Mouse (Mus musculus): Measurements from ENCODE around the gene Mylk3. TPM values are rescaled to one million over a fixed set of nuclear protein-coding genes. Genes with fewer than 3 reads are reported as not detected.

Gene Mylk3
- total RNA-seq, 4 experiments from 2014 or later = 3.0 to 4.5 (median 3.5) TPM

DNA sequence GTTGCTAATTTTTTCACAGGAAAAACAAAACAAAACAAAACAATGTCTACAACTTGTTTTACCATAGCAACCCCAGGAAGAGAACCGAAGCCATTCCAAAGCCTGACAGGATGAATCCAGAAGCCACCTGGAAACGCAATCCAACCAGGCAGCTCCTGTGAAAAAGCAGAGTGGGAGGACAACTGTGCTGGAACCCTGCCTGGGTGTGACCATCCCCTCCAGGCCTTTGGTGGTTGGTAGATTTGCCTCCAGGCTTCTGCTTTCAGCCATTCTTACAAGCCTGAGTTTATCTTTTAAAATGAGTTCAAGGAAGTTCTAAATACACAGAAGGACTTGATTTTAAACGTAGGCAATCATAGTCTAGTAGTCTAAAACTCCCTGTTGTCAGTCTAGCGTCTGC is 4.2 kb downstream of the Mylk3 start:
- peak in 1 of 2 experiments; percentile 27 for DNase-seq (ENCODE audit: low spot score in 2 of 2)

DNA sequence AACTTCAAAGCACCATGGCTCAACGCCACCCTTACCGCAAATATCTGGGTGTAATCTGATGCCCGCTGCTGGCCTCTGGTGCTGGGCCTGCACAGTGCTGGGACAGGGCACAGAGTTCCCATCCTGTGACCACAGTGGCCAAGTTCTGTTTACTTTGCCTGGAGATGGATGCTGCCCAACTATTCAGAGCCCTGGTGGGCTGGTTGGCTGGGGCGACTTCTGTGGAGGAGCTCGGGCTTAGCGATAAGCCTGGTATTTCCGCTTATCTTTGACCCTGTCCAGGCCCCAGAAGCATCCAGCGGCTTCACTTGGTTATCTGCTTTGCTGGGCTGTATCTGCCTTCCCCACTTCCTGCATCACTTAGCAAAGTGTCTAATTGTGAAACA is 5.3 kb downstream of the Mylk3 start:
- DNase-seq (ENCODE audit: low spot score in 2 of 2) = no peak

DNA sequence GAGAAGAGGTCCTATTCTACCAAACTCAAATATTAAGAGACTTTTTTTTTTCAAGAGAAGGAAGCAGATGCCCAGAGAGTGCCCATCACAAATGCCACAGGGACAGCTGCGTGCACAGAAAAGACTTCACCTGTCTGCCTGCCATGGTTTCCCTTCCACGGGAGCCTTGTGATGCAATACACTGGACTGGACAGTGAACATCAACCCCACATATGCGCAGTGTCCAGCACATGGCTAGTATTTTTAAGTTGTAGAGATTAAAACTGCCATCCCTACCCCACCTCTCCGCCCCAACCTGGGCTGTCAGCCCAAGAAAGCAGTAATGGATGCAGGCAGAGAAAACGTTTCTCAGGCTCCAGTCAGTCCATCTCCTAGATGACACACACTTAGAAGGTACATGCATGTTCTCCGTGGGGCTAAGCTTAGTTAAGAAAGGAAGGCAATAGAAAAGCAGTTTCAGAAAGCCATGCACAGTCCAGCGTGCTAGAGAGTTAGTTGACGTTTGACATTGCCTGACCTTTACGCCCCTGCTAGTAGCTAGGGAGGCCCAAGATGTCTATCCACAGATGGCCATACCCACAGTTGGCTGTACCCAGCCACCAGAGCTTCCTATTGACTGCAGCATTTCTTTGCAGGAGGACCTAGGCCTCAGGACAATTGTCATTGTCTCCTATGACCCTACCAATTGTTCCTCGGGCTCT is 5.9 kb downstream of the Mylk3 start:
- no peak for DNase-seq (ENCODE audit: low spot score in 2 of 2)

DNA sequence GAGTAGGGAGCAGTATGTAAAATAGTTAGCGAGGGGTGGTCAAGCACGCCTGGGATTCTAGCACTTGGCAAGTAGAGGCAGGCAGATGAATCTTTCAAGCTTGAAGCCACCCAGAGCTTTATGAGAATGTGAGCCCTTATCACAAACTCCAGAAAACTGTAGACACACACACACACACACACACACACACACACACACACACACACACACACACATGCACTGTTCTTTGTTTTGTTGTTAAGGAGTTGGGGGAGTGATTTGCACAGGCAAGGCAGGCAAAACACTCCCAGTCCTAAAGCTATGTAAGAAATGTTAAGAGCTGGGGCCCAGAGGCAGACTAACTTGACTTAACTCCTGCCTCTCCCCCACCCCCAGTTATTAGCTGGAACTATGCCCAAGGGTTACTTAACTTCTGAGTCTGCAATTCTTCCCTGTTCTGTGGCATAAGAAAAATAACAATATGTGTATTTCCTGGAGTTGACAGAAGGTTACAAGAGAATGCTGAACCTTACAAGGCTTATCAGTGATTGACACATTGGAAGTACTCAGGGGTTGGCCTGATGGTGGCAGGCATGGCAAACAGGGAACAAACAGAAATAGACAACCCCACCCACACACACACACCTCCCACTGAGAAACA is 6.9 kb downstream of the Mylk3 start:
- DNase-seq (ENCODE audit: low spot score in 2 of 2) = peak in 1 of 2 experiments; percentile 18

DNA sequence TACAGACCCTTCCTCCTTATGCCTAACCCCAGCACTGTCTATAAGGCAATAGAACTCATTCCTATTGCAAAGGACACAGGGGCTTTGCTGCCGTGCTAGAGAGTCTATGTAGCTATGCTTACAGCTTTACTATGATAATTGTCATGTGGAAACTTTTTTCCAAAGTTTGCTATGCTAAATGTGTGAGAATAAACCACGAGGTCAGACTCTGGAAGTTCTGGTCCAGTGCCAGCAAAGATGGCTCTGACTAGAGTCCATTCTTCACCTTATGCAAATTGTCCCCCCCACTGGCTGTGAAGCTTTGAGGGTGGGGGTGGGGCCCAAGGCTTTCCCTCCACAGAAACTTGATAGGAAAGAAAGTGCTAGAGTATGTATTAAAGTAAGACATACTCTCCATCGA is 9.6 kb downstream of the Mylk3 start:
- no peak for DNase-seq (ENCODE audit: low spot score in 2 of 2)

DNA sequence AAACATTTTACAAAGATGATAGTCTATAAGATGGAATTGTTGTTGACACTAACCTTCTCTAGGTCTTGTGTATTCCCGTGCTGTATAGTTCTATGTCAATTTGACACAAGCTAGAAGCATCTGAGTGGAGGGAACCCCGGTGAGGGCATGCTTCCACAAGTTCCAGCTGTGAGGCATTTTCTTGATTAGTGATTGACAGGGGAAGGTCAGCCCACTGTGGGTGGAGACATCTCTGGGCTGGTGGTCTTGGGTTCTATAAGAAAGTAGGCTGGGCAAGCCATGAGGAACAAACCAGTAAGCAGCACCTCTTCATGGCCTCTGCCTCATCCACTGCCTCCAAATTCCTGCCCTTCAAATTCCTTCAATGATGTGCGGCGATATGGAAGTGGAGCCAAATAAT is 11.9 kb downstream of the Mylk3 start:
- no peak for DNase-seq (ENCODE audit: low spot score in 2 of 2)

DNA sequence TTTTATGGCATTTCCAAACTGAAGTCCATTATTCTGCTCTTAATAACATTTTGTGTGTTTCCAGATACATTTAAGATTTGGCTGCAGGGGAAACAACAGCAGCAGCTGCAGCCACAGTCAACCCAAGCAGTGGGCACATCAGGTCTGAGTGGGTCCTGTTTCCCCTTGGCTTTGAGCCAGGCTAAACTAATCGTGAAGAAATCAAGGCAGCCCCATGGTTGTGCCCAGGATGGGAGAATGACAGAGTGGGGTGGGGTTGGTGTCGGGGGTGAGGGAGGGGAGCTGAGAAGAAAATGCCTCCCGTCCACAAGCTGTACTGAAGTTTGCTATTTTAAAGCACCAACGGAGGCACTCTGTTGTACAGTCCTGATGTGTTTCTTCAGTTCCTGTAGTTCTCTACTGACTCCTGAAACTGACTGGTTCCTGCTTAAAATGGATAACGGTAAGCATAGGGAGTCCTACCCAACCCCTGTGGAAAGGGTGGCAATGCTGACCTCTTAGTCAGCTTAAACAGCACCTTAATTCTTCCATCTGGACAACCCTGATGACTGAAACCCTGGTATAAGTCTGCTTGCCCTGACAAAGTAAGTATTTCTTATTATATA is 12.6 kb downstream of the Mylk3 start:
- no peak for DNase-seq (ENCODE audit: low spot score in 2 of 2)

DNA sequence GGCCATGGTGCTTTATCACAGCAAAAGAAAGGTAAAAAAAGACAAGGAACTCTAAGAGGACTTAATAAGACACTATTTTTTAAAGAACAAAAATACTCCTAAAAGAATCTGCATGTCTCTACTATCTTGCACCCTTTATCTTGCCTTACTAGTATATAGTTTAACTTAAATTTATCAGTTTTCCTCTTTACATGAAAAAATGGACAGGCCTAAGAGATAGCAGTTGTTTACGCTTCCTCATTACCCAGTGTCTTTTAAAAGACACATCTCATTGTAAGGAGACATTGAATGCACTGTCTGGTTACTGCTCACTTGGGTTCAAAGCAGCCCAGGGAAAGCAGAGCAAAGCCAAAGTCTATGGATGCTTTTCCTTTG is 13.7 kb downstream of the Mylk3 start:
- no peak for DNase-seq (ENCODE audit: low spot score in 2 of 2)

DNA sequence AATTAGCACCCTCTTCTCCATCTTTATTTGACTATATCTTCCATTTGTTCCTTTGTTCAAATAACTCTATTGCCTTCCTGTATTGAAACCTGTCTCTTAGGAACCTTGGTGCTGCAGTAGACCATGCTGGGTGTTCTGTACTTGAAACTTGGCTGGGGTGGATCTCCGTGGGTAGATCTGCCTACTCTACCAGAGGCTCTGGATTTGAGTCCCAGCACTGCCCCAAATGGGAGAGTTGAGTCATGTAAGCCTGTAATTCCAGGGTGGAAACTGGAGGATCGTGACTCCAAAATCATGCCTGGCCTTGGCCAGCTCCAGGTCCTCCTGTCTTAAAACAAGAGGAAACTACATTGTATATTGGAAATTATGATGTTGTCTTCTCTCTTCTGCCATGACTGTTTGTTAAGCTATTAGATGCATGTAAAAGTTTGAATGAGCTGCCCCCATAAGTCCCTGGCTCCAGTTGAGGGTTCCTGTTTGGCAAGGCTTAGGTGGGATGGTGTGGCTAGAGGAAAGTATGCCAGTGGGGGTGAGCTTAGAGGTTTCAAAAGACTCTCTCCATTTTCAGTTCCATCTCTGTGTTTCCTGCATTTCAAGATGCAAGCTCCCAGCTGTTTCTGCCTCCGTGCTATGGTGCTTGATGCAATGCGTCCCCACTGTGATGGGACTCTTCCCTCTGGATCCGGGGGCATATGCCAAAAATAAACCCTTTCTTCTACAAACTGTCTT is 14.2 kb downstream of the Mylk3 start:
- DNase-seq (ENCODE audit: low spot score in 2 of 2) = peak in 1 of 2 experiments; percentile 38

DNA sequence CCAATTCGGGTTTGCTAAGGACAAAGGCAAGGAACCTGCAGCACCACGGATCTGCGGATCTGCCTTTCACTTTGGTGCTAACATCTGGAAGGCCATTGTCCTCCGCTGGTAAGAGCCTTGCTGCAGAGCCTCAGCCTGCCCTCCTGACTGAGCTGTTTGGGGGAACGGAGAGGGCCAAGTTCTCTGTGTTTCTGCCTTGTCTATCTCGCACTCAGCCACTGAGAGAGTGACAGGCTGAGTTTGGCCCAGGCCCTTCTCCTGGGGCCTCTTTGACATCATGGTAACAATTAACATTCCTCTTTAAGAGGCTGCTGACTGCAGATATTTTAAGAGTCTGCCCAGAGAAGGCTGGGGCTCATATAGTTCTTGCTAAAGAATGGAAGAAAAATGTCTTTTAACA is 21.0 kb downstream of the Mylk3 start:
- DNase-seq (ENCODE audit: low spot score in 2 of 2) = no peak

DNA sequence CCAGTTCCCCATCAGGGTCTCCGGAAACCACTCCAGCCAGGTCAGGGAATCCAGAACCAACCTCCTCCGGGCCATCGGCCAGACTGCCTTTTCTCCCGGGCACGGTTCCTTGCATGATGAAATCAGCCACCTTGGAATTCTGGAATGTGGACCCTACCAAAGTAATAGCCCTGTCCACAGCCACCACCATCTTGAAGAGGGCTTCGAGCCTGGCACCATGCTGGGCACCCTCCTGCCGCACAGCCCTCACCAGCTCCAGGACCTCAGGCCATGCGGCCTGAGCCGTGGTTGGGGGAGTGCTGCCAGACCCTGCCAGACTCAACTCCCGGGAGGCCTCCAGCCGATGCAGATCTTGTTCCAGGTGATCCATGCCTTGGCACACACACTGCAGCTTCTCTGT is 21.5 kb downstream of the Mylk3 start:
- DNase-seq (ENCODE audit: low spot score in 2 of 2) = no peak

DNA sequence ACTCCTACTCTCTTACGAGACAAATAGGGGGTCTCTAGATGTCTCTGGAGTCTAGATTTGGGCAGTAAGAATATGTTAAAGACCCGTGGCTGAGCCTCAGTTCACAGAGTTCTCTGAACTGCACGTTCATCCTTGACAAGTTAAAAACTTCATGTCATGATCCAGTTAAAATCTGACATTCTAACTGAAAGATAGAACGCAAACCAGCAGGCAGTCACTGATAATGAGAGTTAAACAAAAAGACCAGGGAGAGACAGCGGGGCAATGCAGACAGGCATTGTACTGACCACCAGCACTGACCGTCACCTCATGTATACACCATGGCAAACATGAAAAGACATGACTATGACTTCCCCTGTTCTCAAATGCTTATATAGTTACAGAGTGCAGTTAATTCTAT is 22.7 kb downstream of the Mylk3 start:
- no peak for DNase-seq (ENCODE audit: low spot score in 2 of 2)

DNA sequence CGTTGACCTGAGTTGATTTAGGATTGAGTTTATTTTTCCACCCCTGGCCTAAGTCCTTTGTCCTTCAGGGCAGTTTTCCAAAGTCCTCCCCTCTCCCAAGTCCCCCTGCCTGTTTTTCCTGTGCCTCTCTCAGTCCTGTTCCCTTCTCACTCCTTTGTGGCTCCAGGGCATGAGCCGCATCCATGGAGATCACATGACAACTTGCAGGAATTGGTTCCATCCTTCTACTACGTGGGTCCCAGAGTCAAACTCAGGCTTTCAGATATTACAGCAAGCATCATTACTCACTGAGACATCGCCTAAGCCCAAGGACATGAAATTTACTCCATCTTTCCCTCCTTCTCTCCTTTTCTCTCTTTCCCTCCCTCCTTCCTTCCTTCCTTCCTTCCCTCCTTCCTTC is 23.9 kb downstream of the Mylk3 start:
- no peak for DNase-seq (ENCODE audit: low spot score in 2 of 2)

DNA sequence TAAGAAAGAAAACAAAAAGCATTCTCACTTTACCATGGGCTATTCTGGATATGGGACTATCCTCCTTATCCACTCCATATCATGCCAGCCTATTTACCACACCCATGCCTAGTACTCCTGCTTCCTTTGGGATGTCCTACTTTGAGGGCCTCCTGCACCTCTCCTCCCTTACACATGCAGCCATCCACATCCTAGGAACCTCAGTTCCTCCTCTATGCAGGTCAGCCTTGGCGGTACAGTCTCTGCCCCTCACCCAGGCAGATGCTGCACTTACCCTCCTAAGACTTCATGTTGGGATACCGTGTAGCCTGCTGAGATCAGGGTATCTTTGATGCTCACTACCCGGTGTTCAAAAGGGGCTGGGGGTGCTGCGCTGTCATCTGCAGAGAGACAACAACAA is 32.9 kb downstream of the Mylk3 start:
- DNase-seq (ENCODE audit: low spot score in 2 of 2) = no peak

DNA sequence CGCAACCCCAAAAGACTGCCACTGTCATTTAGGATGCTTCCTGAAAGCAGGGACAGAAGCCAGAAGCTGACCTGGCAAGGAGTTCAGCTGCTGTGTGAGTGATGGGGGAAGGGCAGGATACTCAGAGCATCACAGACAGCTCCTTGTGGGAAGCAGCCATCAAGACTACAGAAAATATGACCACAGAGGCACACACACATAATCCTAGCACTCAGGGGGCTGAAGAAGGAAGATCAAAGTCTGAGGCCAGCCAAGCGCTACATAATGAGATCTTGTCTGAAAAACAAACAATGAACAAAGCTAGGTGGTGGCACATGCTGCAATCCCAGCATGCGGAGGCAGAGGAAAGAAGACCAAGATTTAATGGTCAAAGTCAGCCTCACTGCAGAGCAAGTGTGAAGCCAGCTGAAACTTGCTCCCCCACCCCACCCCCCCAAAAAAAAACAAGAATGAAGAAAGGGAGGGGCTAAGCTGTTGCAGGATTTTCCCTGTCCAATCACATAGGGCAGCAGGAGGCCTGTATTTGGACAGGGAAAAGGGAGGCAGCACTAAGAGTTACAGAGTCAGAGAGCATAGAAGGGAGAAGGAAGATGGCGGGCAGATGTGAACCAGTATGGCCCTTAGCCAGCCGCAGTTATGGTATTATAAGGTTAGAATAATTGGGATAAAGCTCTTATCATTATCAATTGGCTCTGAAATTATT is 46.1 kb downstream of the Mylk3 start:
- DNase-seq (ENCODE audit: low spot score in 2 of 2) = no peak

DNA sequence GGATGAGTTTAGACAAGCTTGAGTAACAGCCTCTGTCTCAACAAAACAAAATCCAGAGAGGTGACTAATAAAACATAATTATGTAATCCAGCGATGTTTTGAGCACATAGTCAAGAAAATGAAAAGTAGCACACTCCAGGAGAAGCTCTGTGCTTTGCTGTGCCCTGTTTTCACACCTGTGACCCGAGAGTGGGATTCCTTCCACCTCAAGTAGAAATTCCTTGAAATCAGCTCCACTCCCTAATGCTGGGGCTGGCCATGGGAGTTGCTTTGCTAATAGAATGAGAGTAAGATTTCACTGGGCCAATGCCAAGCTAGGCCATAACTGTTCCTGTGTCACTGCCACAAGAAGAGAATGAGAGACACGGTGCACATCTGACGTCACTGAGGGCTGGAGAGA is 48.5 kb downstream of the Mylk3 start:
- no peak for DNase-seq (ENCODE audit: low spot score in 2 of 2)

DNA sequence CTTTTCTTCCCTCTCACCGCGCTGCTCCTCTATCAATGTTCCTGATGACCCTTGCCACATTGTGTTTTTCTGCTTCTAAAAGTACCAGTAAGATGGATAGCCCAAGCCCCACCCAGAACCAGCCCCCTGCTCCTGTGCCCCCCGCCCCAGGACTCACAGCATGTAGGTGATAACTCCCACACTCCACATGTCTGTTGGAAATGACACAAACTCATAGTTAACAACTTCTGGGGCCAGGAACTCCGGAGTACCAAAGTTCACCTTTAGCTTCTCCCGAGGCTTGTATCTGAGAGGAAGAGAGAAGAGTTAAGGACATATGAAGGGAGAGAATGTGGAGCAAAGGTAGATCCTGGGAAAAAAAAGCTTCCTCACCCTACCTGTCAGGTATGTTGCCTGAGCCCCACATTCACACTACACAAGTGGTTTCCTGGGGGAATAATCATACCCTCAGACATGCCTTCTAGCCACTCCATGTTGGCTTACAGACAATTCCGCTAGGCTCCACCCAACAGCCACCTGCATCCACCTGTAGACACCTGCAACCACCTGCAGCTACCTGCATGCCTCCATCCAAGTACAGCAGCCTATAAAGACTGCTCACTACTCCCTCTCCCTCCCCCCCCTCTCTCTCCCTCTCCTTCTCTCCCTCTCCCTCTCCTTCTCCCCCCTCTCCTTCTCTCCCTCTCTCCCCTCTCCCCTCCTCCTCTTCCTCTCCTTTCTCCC is 49.8 kb downstream of the Mylk3 start:
- DNase-seq (ENCODE audit: low spot score in 2 of 2) = no peak

DNA sequence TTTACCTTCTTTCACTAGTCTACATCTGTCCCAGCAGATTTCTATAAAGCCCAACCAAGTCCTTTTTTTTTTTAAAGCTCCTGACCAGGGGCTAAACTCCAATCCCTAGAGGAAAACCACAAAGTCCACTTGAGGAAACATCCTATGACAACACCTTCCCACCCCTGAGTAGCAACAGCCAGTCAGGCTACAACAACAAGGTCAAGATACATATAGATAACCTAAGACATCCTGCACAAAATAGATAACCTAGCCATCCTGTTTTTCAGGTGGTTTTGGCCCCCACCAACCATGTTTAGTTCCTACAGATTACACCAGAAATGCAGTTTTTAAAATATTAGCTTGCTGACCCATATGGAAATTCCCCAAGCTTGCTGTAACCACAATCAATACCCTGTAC is 51.0 kb downstream of the Mylk3 start:
- DNase-seq (ENCODE audit: low spot score in 2 of 2) = no peak

DNA sequence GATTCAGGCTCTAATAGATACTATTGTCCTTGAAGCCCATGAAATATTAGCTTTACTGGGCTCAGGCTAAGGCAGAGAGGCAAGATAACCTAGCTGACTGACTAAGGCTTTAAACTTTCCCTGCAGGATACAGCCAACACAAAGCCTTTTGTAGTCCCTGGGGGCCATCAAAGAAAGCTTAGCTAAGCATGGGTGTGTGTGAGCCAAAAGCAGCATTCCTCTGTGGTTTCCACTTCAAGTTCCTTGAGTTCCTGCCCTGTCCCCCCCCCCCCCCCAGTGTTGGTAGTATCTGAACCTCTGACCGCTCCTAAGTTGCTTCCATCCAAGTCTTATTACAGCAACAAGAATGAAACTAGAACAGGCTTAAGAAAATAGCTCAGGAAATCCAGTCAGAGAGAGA is 56.6 kb downstream of the Mylk3 start:
- DNase-seq (ENCODE audit: low spot score in 2 of 2) = no peak

DNA sequence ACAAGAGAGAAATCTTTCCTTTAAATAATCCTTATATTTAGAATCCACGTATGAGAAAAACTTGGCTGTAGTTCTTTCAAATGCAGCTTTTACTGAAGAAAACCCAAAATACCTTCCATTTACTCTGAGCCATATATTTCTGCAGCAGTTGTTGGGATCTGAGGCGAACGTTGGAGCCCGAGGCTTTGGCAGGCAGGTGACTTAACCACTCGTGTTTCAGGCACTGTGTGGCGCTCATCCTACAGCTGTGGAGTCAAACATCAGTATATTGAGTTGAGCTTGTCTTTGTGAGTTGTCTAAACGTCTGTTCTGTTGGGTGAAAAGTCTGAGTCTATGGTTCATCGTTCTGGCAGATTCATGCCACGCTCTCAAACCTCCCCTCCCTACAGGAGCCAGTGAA is 59.1 kb downstream of the Mylk3 start:
- no peak for DNase-seq (ENCODE audit: low spot score in 2 of 2)

DNA sequence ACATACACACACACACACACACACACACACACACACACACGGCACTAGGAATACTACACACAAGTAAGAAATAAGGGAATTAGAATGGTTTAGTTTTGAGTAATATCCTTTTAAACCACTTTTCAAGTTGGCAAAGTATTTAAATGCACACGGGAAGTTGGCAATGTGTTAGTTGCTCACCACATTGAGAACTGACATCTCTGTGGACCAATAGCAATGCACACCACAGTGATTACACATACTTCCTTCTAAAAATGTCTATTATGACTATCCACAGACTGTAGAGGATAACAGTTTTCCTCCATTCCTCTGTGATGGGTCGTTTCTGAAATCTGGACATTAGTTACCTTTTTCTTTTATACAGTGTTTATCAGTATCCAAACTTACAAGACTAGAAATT is 63.1 kb downstream of the Mylk3 start:
- no peak for DNase-seq (ENCODE audit: low spot score in 2 of 2)

All from left cerebral cortex, adult 8-10 months (tissue).